Mouse (Mus musculus): ENCODE measurements around the gene Ulk4. TPM values are rescaled to one million over a fixed set of nuclear protein-coding genes. Genes with fewer than 3 reads are reported as not detected.

The Ulk4 gene
- total and polyA plus RNA-seq, 2 experiments from 2014 or later, result 8.1 to 68.0 TPM

GRCm38 (mm10) chr9:121316621-121317405, 39.8 kb upstream of the Ulk4 start:
- 43% methylated on average over 12 of the region's 12 CpGs for WGBS
- Histone ChIP-seq H3K4me1 (ENCODE audit: insufficient read depth, low read length) (peaks cover 28% of the 10 kb centered on the region), H3K9ac (replicated peaks; ENCODE audit: low read length, poor library complexity, severe bottlenecking) (no peak overlapping the region), H3K4me3 (ENCODE audit: low read depth, low read length) (no peak overlapping the region), H3K4me2 (ENCODE audit: low read depth, low read length, poor library complexity, severe bottlenecking) (no peak overlapping the region), H3K27me3 (ENCODE audit: insufficient read depth, low read length) (no peaks in the 10 kb centered on the region), H3K36me3 (ENCODE audit: insufficient read depth, low read length) (no peaks in the 10 kb centered on the region), H3K9me3 (ENCODE audit: low read length) (no peaks in the 10 kb centered on the region), H3K27ac (ENCODE audit: low read depth, low read length) (peak overlapping the region; percentile 19; the same call in 1 of the 2 replicates)
- peak; percentile 78 for DNase-seq (ENCODE audit: low spot score)
- no peak for TF ChIP-seq CTCF (IDR thresholded peaks at IDR 0.05)
- no peak for ATAC-seq (ENCODE audit: low FRiP score)

- H3K4me3 ChIP-seq (ENCODE audit: low read depth, low read length), result no peak overlapping the region
- H3K9me3 ChIP-seq (ENCODE audit: low read length), result no peaks in the 10 kb centered on the region
- no peaks in the 10 kb centered on the region for H3K36me3 ChIP-seq (ENCODE audit: insufficient read depth, low read length)
- H3K27me3 ChIP-seq (ENCODE audit: insufficient read depth, low read length), result no peaks in the 10 kb centered on the region
- ATAC-seq (ENCODE audit: low FRiP score) (no peak), DNase-seq (ENCODE audit: low spot score) (no peak)
- no peak for TF ChIP-seq CTCF (IDR thresholded peaks at IDR 0.05)
- H3K4me1 ChIP-seq (ENCODE audit: insufficient read depth, low read length), result peaks cover 28% of the 10 kb centered on the region
- 55% methylated on average over 4 of the region's 4 CpGs for WGBS
- H3K9ac ChIP-seq (replicated peaks; ENCODE audit: low read length, poor library complexity, severe bottlenecking), result no peak overlapping the region
- H3K4me2 ChIP-seq (ENCODE audit: low read depth, low read length, poor library complexity, severe bottlenecking), result no peak overlapping the region
- peak overlapping the region; percentile 19; the same call in 1 of the 2 replicates for H3K27ac ChIP-seq (ENCODE audit: low read depth, low read length)
Observed at GRCm38 (mm10) chr9:121315901-121316595, 39.1 kb upstream of the Ulk4 start.

- DNase-seq (ENCODE audit: low spot score), result no peak
- Histone ChIP-seq H3K4me2 (ENCODE audit: low read depth, low read length, poor library complexity, severe bottlenecking) (peak overlapping the region; percentile 49), H3K4me1 (ENCODE audit: insufficient read depth, low read length) (peaks cover 28% of the 10 kb centered on the region), H3K4me3 (ENCODE audit: low read depth, low read length) (peak overlapping the region; percentile 6; the same call in 1 of the 2 replicates), H3K9me3 (ENCODE audit: low read length) (no peaks in the 10 kb centered on the region), H3K36me3 (ENCODE audit: insufficient read depth, low read length) (no peaks in the 10 kb centered on the region), H3K27me3 (ENCODE audit: insufficient read depth, low read length) (no peaks in the 10 kb centered on the region), H3K27ac (ENCODE audit: low read depth, low read length) (peak overlapping the region; percentile 67), H3K9ac (replicated peaks; ENCODE audit: low read length, poor library complexity, severe bottlenecking) (no peak overlapping the region)
- ATAC-seq (ENCODE audit: low FRiP score), result no peak
- WGBS, result 23% methylated on average over 14 of the region's 14 CpGs
- no peak for TF ChIP-seq CTCF (IDR thresholded peaks at IDR 0.05)
Observed at GRCm38 (mm10) chr9:121314541-121315152, 37.6 kb upstream of the Ulk4 start.

GRCm38 (mm10) chr9:121313656-121314374, 36.8 kb upstream of the Ulk4 start:
- ATAC-seq (ENCODE audit: low FRiP score) (peak; percentile 53; the same call in 1 of the 2 replicates), DNase-seq (ENCODE audit: low spot score) (peak; percentile 81)
- Histone ChIP-seq H3K27me3 (ENCODE audit: insufficient read depth, low read length) (no peaks in the 10 kb centered on the region), H3K9ac (replicated peaks; ENCODE audit: low read length, poor library complexity, severe bottlenecking) (no peak overlapping the region), H3K4me1 (ENCODE audit: insufficient read depth, low read length) (peaks cover 28% of the 10 kb centered on the region), H3K9me3 (ENCODE audit: low read length) (no peaks in the 10 kb centered on the region), H3K4me2 (ENCODE audit: low read depth, low read length, poor library complexity, severe bottlenecking) (peak overlapping the region; percentile 49), H3K4me3 (ENCODE audit: low read depth, low read length) (peak overlapping the region; percentile 6; the same call in 1 of the 2 replicates), H3K36me3 (ENCODE audit: insufficient read depth, low read length) (no peaks in the 10 kb centered on the region), H3K27ac (ENCODE audit: low read depth, low read length) (peak overlapping the region; percentile 67; the same call in 1 of the 2 replicates)
- TF ChIP-seq CTCF (IDR thresholded peaks at IDR 0.05), result no peak
- WGBS, result 1% methylated on average over 20 of the region's 21 CpGs

- DNase-seq (ENCODE audit: low spot score), result no peak
Observed at GRCm38 (mm10) chr9:121312237-121312891, 35.4 kb upstream of the Ulk4 start.

More at GRCm38 (mm10) chr9:121312237-121312891, 35.4 kb upstream of the Ulk4 start:
- 39% methylated on average over 10 of the region's 10 CpGs for WGBS
- H3K27ac ChIP-seq (ENCODE audit: low read depth, low read length), result no peak overlapping the region
- H3K9ac ChIP-seq (replicated peaks; ENCODE audit: low read length, poor library complexity, severe bottlenecking), result no peak overlapping the region
- ATAC-seq (ENCODE audit: low FRiP score), result no peak
- H3K4me3 ChIP-seq (ENCODE audit: low read depth, low read length), result no peak overlapping the region
- no peak overlapping the region for H3K4me2 ChIP-seq (ENCODE audit: low read depth, low read length, poor library complexity, severe bottlenecking)
- no peaks in the 10 kb centered on the region for H3K27me3 ChIP-seq (ENCODE audit: insufficient read depth, low read length)
- H3K4me1 ChIP-seq (ENCODE audit: insufficient read depth, low read length), result peaks cover 28% of the 10 kb centered on the region
- no peaks in the 10 kb centered on the region for H3K36me3 ChIP-seq (ENCODE audit: insufficient read depth, low read length)
- no peak for TF ChIP-seq CTCF (IDR thresholded peaks at IDR 0.05)
- H3K9me3 ChIP-seq (ENCODE audit: low read length), result no peaks in the 10 kb centered on the region

Measured in midbrain, postnatal 0 days (tissue).